Mouse (Mus musculus) stomach, embryonic 16.5 days (tissue): ENCODE results near the gene Ptgfrn. TPM values are rescaled to one million over a fixed set of nuclear protein-coding genes. Genes with fewer than 3 reads are reported as not detected.

Experiments used
- ATAC-seq: fragments of 200-750 bp; cut with Nextera tagmentation; 2 replicates; pipeline ENCODE4 v1.8.0; 2017; ENCODE audit warnings: moderate number of reproducible peaks, moderate TSS enrichment; ENCODE audit not compliant: insufficient read depth, low FRiP score
- H3K27ac ChIP-seq: fragments of 300-500 bp; sonication (generic); 2 replicates; pipeline ENCODE4 v1.5.1; 2014; ENCODE audit warnings: low read length
- H3K27me3 ChIP-seq: fragments of 300-500 bp; sonication (generic); 2 replicates; pipeline ENCODE4 v1.6.1; 2014; ENCODE audit warnings: low read length, control low read depth, mixed read lengths; ENCODE audit not compliant: control insufficient read depth, insufficient read depth
- H3K36me3 ChIP-seq: fragments of 300-500 bp; sonication (generic); 2 replicates; pipeline ENCODE4 v1.6.1; 2014; ENCODE audit warnings: low read length; ENCODE audit not compliant: control insufficient read depth, insufficient read depth
- H3K4me1 ChIP-seq: fragments of 300-500 bp; sonication (generic); 2 replicates; pipeline ENCODE4 v1.6.1; 2014; ENCODE audit warnings: low read length, control low read depth, mixed read lengths; ENCODE audit not compliant: control insufficient read depth, insufficient read depth
- H3K4me2 ChIP-seq: fragments of 300-500 bp; sonication (generic); 2 replicates; pipeline ENCODE4 v1.6.1; 2014; ENCODE audit warnings: low read depth, low read length, mixed read lengths
- H3K4me3 ChIP-seq: fragments of 300-500 bp; sonication (generic); replicated peaks from 2 replicates; pipeline ENCODE4 v1.5.1; 2014; ENCODE audit warnings: mild to moderate bottlenecking, low read length
- H3K9ac ChIP-seq: fragments of 300-500 bp; sonication (generic); 2 replicates; pipeline ENCODE4 v1.6.1; 2014; ENCODE audit warnings: low read length
- H3K9me3 ChIP-seq: fragments of 300-500 bp; sonication (generic); replicated peaks from 2 replicates; pipeline ENCODE4 v1.6.1; 2016; ENCODE audit warnings: low read length, control low read depth; ENCODE audit not compliant: control insufficient read depth
- WGBS: fragments of 180-500 bp; shearing (Covaris S2); extraction: QIAGEN DNeasy Blood & Tissue Kit; methylation state at CpG from one replicate; pipeline ENCODE4 v1.1.7; 2014; 5-methylcytosine and 5-hydroxymethylcytosine counted together
- polyA plus RNA-seq: library from polyadenylated mRNA; unstranded; fragments of >200 nt; fragmentation: Nextera tagmentation; extraction: Ambion mirVana; gene quantifications from 2 replicates; pipeline ENCODE4 v1.2.1, GENCODE M21; 2015

Ptgfrn gene
- polyA plus RNA-seq, 1 experiment from 2014 or later: 4.6 TPM

- Histone ChIP-seq H3K4me3 (no peak overlapping the region), H3K36me3 (no peaks in the 10 kb centered on the region), H3K9me3 (no peaks in the 10 kb centered on the region), H3K27me3 (no peaks in the 10 kb centered on the region), H3K9ac (no peak overlapping the region), H3K4me1 (peaks cover 5% of the 10 kb centered on the region; the same call in 1 of the 2 replicates), H3K4me2 (no peak overlapping the region), H3K27ac (no peak overlapping the region)
- no peak for ATAC-seq
- 78% methylated on average over 2 of the region's 2 CpGs for WGBS
Observed at GRCm38 (mm10) chr3:101127766-101128165, 17.7 kb upstream of the Ptgfrn start.

GRCm38 (mm10) chr3:101124716-101125115 lies 14.6 kb upstream of the Ptgfrn start:
- no peak for ATAC-seq
- Histone ChIP-seq H3K4me1 (no peaks in the 10 kb centered on the region), H3K27ac (no peak overlapping the region), H3K9ac (no peak overlapping the region), H3K36me3 (no peaks in the 10 kb centered on the region), H3K27me3 (no peaks in the 10 kb centered on the region), H3K4me3 (no peak overlapping the region), H3K4me2 (no peak overlapping the region), H3K9me3 (no peaks in the 10 kb centered on the region)
- WGBS: 94% methylated on average over 5 of the region's 5 CpGs

GRCm38 (mm10) chr3:101122479-101122878 lies 12.4 kb upstream of the Ptgfrn start:
- H3K4me1 ChIP-seq: no peaks in the 10 kb centered on the region
- H3K4me2 ChIP-seq: no peak overlapping the region
- no peak for ATAC-seq
- H3K36me3 ChIP-seq: no peaks in the 10 kb centered on the region
- H3K9ac ChIP-seq: no peak overlapping the region
- 88% methylated on average over 3 of the region's 3 CpGs for WGBS
- H3K9me3 ChIP-seq: no peaks in the 10 kb centered on the region
- H3K4me3 ChIP-seq: no peak overlapping the region
- no peaks in the 10 kb centered on the region for H3K27me3 ChIP-seq
- H3K27ac ChIP-seq: no peak overlapping the region

- no peak overlapping the region for H3K4me3 ChIP-seq
- no peaks in the 10 kb centered on the region for H3K36me3 ChIP-seq
- no peak overlapping the region for H3K4me2 ChIP-seq
- no peaks in the 10 kb centered on the region for H3K27me3 ChIP-seq
- H3K9me3 ChIP-seq: no peaks in the 10 kb centered on the region
- no peak for ATAC-seq
- H3K4me1 ChIP-seq: peaks cover 10% of the 10 kb centered on the region; the same call in 1 of the 2 replicates
- WGBS: 88% methylated on average over 11 of the region's 11 CpGs
- H3K9ac ChIP-seq: no peak overlapping the region
- no peak overlapping the region for H3K27ac ChIP-seq
Observed at GRCm38 (mm10) chr3:101117774-101118173, 7.7 kb upstream of the Ptgfrn start.

GRCm38 (mm10) chr3:101117386-101117749 lies 7.3 kb upstream of the Ptgfrn start:
- Histone ChIP-seq H3K27ac (peak overlapping the region; percentile 70; the same call in 1 of the 2 replicates), H3K27me3 (no peaks in the 10 kb centered on the region), H3K36me3 (no peaks in the 10 kb centered on the region), H3K4me1 (peaks cover 14% of the 10 kb centered on the region), H3K9ac (peak overlapping the region; percentile 3; the same call in 1 of the 2 replicates), H3K4me3 (no peak overlapping the region), H3K9me3 (no peaks in the 10 kb centered on the region), H3K4me2 (0 out of 2 replicates have a peak overlapping the region, but pooled peaks have one; percentile 35)
- ATAC-seq: peak; percentile 9; the same call in 1 of the 2 replicates
- WGBS: 86% methylated on average over 8 of the region's 8 CpGs

GRCm38 (mm10) chr3:101116431-101117385 lies 6.6 kb upstream of the Ptgfrn start:
- peak; percentile 73 for ATAC-seq
- H3K9ac ChIP-seq: peak overlapping the region; percentile 3; the same call in 1 of the 2 replicates
- H3K9me3 ChIP-seq: no peaks in the 10 kb centered on the region
- WGBS: 38% methylated on average over 25 of the region's 25 CpGs
- peak overlapping the region; percentile 35 for H3K4me2 ChIP-seq
- no peaks in the 10 kb centered on the region for H3K36me3 ChIP-seq
- peaks cover 21% of the 10 kb centered on the region for H3K4me1 ChIP-seq
- H3K27ac ChIP-seq: peak overlapping the region; percentile 70
- no peaks in the 10 kb centered on the region for H3K27me3 ChIP-seq
- no peak overlapping the region for H3K4me3 ChIP-seq

- Histone ChIP-seq H3K9me3 (no peaks in the 10 kb centered on the region), H3K4me2 (no peak overlapping the region), H3K4me3 (no peak overlapping the region), H3K27ac (peak overlapping the region; percentile 90), H3K9ac (no peak overlapping the region), H3K4me1 (peaks cover 46% of the 10 kb centered on the region), H3K27me3 (no peaks in the 10 kb centered on the region), H3K36me3 (no peaks in the 10 kb centered on the region)
- ATAC-seq: no peak
- WGBS: 82% methylated on average over 5 of the region's 5 CpGs
Observed at GRCm38 (mm10) chr3:101112518-101112894, 2.4 kb upstream of the Ptgfrn start.

GRCm38 (mm10) chr3:101111848-101112517 lies 1.9 kb upstream of the Ptgfrn start:
- H3K27ac ChIP-seq: peak overlapping the region; percentile 90
- no peaks in the 10 kb centered on the region for H3K36me3 ChIP-seq
- WGBS: 17% methylated on average over 7 of the region's 7 CpGs
- H3K4me1 ChIP-seq: peaks cover 44% of the 10 kb centered on the region
- no peak overlapping the region for H3K4me2 ChIP-seq
- H3K9me3 ChIP-seq: no peaks in the 10 kb centered on the region
- H3K4me3 ChIP-seq: no peak overlapping the region
- no peak overlapping the region; the same call in 1 of the 2 replicates for H3K9ac ChIP-seq
- H3K27me3 ChIP-seq: no peaks in the 10 kb centered on the region
- ATAC-seq: peak; percentile 72

- Histone ChIP-seq H3K27me3 (no peaks in the 10 kb centered on the region), H3K9me3 (no peaks in the 10 kb centered on the region), H3K4me2 (no peak overlapping the region), H3K27ac (peak overlapping the region; percentile 90), H3K36me3 (no peaks in the 10 kb centered on the region), H3K4me1 (peaks cover 38% of the 10 kb centered on the region), H3K9ac (no peak overlapping the region), H3K4me3 (no peak overlapping the region)
- 52% methylated on average over 10 of the region's 10 CpGs for WGBS
- ATAC-seq: no peak
Observed at GRCm38 (mm10) chr3:101111321-101111720, 1.2 kb upstream of the Ptgfrn start.
